In the genomic region with DNA sequence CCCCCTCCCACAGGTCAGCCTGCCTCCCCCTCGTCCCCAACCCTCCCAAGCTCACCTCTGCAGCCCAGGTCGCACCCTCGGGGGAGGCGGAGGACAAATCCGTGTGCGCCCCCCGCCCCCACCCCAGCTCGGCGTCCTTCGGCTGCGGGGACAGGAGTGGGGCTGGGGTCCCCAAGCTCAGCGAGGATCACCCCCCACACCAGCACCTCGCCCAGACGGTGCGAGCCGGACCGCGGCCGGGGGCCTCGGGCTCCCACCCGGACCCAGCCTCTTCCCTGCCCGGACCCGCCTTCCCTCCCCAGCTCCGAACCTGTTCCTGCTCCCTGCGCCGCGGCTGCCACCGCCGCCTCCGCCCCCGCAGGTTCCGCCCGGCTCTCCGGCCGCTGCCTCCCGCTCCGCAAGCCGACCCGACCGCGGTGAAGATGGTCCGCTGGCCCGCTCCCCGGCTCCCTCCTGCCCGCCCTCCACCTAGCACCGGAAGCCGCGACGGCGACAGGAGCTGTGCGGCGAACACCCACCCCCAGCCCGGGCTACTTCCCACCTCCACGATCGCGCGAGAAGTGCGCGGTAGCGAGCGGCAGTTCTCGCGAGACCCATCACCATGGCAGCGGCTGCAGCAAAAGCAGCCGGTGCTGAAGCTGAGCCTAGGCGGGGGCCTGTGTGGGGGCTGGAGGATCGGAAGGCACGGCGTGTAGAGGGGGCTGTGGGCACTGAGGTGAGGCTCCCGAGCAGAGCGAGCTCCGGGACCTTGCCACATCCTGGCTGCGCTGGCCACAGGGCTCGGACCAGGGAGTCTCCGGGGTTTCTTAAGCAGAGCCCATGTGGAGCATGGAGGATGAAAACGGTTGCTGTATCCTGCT, we compare ENCODE assay signal across 8 mouse cellular contexts. TPM values are rescaled to one million over a fixed set of nuclear protein-coding genes. Genes with fewer than 3 reads are reported as not detected.
A peak's percentile ranks its signal among the peaks of the same experiment; 100 is the strongest.
DNase-seq lines count a peak whose midpoint lies in the region; ATAC-seq and TF ChIP-seq lines count a peak whose summit lies in the region.

A gene (minus strand): TSS at position 545 of the 860 bp plus-strand sequence.

- H3K79me2 ChIP-seq in heart, adult 2 months (replicated peaks; ENCODE audit: control insufficient read depth, insufficient read depth, low read length), result peaks cover 9% of the 10 kb centered on the region

- ATAC-seq in embryonic facial prominence, embryonic 13.5 days (ENCODE audit: insufficient number of reproducible peaks, insufficient read depth, low FRiP score, low TSS enrichment, low read depth), result peak; percentile 87
- peak; percentile 95 for ATAC-seq in limb, embryonic 13.5 days (ENCODE audit: low FRiP score, low read depth)
- ATAC-seq in midbrain, embryonic 16.5 days, result peak; percentile 96

- H3K9me3 ChIP-seq in embryonic facial prominence, embryonic 13.5 days, result no peaks in the 10 kb centered on the region
- H3K9me3 ChIP-seq in limb, embryonic 13.5 days, result no peaks in the 10 kb centered on the region
- H3K9me3 ChIP-seq in midbrain, embryonic 16.5 days (replicated peaks; ENCODE audit: control insufficient read depth, low read length, poor library complexity, severe bottlenecking), result no peaks in the 10 kb centered on the region

- peak within 1 kb of the TSS; percentile 85 for H3K4me2 ChIP-seq in embryonic facial prominence, embryonic 13.5 days
- H3K4me2 ChIP-seq in limb, embryonic 13.5 days (replicated peaks), result peak within 1 kb of the TSS; percentile 87
- H3K4me2 ChIP-seq in midbrain, embryonic 16.5 days (ENCODE audit: low read length), result peak within 1 kb of the TSS; percentile 75

- peak within 1 kb of the TSS; percentile 97 for H3K4me3 ChIP-seq in embryonic facial prominence, embryonic 13.5 days
- peak within 1 kb of the TSS; percentile 66 for H3K4me3 ChIP-seq in heart, adult 2 months
- H3K4me3 ChIP-seq in limb, embryonic 13.5 days, result peak within 1 kb of the TSS; percentile 99
- H3K4me3 ChIP-seq in midbrain, embryonic 16.5 days (ENCODE audit: low read depth, low read length), result peak within 1 kb of the TSS; percentile 83

- under 1% methylated on average over 76 of the region's 76 CpGs for WGBS in embryonic facial prominence, embryonic 13.5 days
- under 1% methylated on average over 76 of the region's 76 CpGs for WGBS in heart, adult 2 months
- under 1% methylated on average over 64 of the region's 76 CpGs for WGBS in limb, embryonic 13.5 days
- WGBS in midbrain, embryonic 16.5 days, result 1% methylated on average over 44 of the region's 76 CpGs

- H3K9ac ChIP-seq in embryonic facial prominence, embryonic 13.5 days, result peak within 1 kb of the TSS; percentile 92
- H3K9ac ChIP-seq in heart, adult 2 months (ENCODE audit: low read depth, low read length), result peak within 1 kb of the TSS; percentile 95
- H3K9ac ChIP-seq in limb, embryonic 13.5 days, result peak within 1 kb of the TSS; percentile 94
- peak within 1 kb of the TSS; percentile 91 for H3K9ac ChIP-seq in midbrain, embryonic 16.5 days (ENCODE audit: low read depth, low read length)

- peak; percentile 95 for DNase-seq in 3134 (ENCODE audit: extremely low read depth, insufficient read length, low spot score)
- DNase-seq in adrenal gland, postnatal 36 days, result peak; percentile 98 to 99
- DNase-seq in heart, adult 2 months, result peak; percentile 97 to 98
- peak; percentile 95 to 97 for DNase-seq in kidney, adult 8-10 months
- peak; percentile 82 to 94 for DNase-seq in spleen, postnatal 10 days (ENCODE audit: low spot score in 2 of 2)

- peaks cover 17% of the 10 kb centered on the region; the same call in 1 of the 2 replicates for H3K27me3 ChIP-seq in embryonic facial prominence, embryonic 13.5 days
- no peaks in the 10 kb centered on the region for H3K27me3 ChIP-seq in heart, adult 2 months (ENCODE audit: control insufficient read depth, insufficient read depth, low read length)
- peaks cover 20% of the 10 kb centered on the region; the same call in 1 of the 2 replicates for H3K27me3 ChIP-seq in limb, embryonic 13.5 days
- H3K27me3 ChIP-seq in midbrain, embryonic 16.5 days (ENCODE audit: control insufficient read depth, insufficient read depth, low read depth, low read length), result no peaks in the 10 kb centered on the region; the same call in 1 of the 2 replicates

- peak; percentile 69; the same call in 1 of the 2 replicates for TF ChIP-seq POLR2A in heart, adult 2 months (IDR thresholded peaks at IDR 0.05; ENCODE audit: insufficient read depth, low read depth, low read length)

- H3K36me3 ChIP-seq in embryonic facial prominence, embryonic 13.5 days, result peaks cover 19% of the 10 kb centered on the region
- no peaks in the 10 kb centered on the region for H3K36me3 ChIP-seq in heart, adult 2 months (ENCODE audit: control insufficient read depth, insufficient read depth, low read length)
- H3K36me3 ChIP-seq in limb, embryonic 13.5 days, result peaks cover 29% of the 10 kb centered on the region
- 0 out of 2 replicates have a peak, but pooled peaks cover 3% of the 10 kb centered on the region for H3K36me3 ChIP-seq in midbrain, embryonic 16.5 days (ENCODE audit: control insufficient read depth, insufficient read depth, low read length)

- peak within 1 kb of the TSS; percentile 83 for H3K27ac ChIP-seq in embryonic facial prominence, embryonic 13.5 days
- H3K27ac ChIP-seq in heart, adult 2 months, result peak within 1 kb of the TSS; percentile 49
- peak within 1 kb of the TSS; percentile 75 for H3K27ac ChIP-seq in limb, embryonic 13.5 days
- peak within 1 kb of the TSS; percentile 92 for H3K27ac ChIP-seq in midbrain, embryonic 16.5 days (ENCODE audit: low read length)

- peaks cover 20% of the 10 kb centered on the region for H3K4me1 ChIP-seq in embryonic facial prominence, embryonic 13.5 days
- H3K4me1 ChIP-seq in heart, adult 2 months (ENCODE audit: control insufficient read depth, insufficient read depth, low read length), result peaks cover 2% of the 10 kb centered on the region
- peaks cover 22% of the 10 kb centered on the region for H3K4me1 ChIP-seq in limb, embryonic 13.5 days
- peaks cover 18% of the 10 kb centered on the region for H3K4me1 ChIP-seq in midbrain, embryonic 16.5 days (ENCODE audit: control insufficient read depth, insufficient read depth, low read length)

- TF ChIP-seq EP300 in heart, adult 2 months (IDR thresholded peaks at IDR 0.05; ENCODE audit: insufficient read depth, low read depth, low read length), result no peak

- no peak for TF ChIP-seq CTCF in heart, adult 2 months (IDR thresholded peaks at IDR 0.05)

- intact Hi-C loops in heart, adult 2 months (cut with DNase I), result no loop called here

RNA-seq across cellular contexts. Expression of the gene that starts here (rescaled TPM):
- total RNA-seq in adrenal gland, postnatal 36 days (2021), result 100 to 1,000 TPM; 132 to 140 TPM
- 44.1 and 44.6 TPM in 2 replicates for polyA plus RNA-seq in embryonic facial prominence, embryonic 13.5 days (2015; fragmentation: Nextera tagmentation; extraction: Ambion mirVana)
- 10 to 100 TPM; 18.9 to 20.0 TPM for total RNA-seq in heart, adult 2 months (2021)
- polyA plus RNA-seq in heart, adult 2 months (2012; rRNA removed), result 30.6 and 41.0 TPM in 2 replicates
- polyA plus RNA-seq in limb, embryonic 13.5 days (2015; fragmentation: Nextera tagmentation; extraction: Ambion mirVana), result 39.1 and 41.0 TPM in 2 replicates
- polyA plus RNA-seq in midbrain, embryonic 16.5 days (2015; fragmentation: Nextera tagmentation; extraction: Ambion mirVana), result 96.4 and 102 TPM in 2 replicates

Comparison
In these comparisons a context has a peak if more than half of its experiments do, and no peak if none do; other contexts are left out.
1. Peak in every context shown above with its lines: DNase-seq, ATAC-seq, H3K4me3 ChIP-seq and H3K27ac ChIP-seq.
2. RNA of the gene that starts here (total RNA-seq): 132 to 140 TPM in adrenal gland, postnatal 36 days; 18.9 to 20.0 TPM in heart, adult 2 months; every median in the first group is over 4 times any median in the second.